Mouse (Mus musculus): ENCODE results near the gene Rnaset2a. TPM values are rescaled to one million over a fixed set of nuclear protein-coding genes. Genes with fewer than 3 reads are reported as not detected.

Gene Rnaset2a
- total RNA-seq, 2 experiments from 2014 or later = 3.4 to 6.8 TPM

Other genes starting within 250 kb of the Rnaset2a start
- gene Tagap, start 222.1 kb downstream of the Rnaset2a start, total RNA-seq (2021) = 1 to 10 TPM; 4.9 TPM
- 10 to 100 TPM; 33.6 to 39.1 TPM for gene Rsph3a, start 202.5 kb downstream of the Rnaset2a start, total RNA-seq (2021)
- gene Gm49673, start 309 bp downstream of the Rnaset2a start, total RNA-seq (2021) = under 1 TPM in 1 of 2 experiments, not detected in 1; 0.29 TPM
- 10 to 100 TPM; 19.9 to 21.4 TPM for gene Fgfr1op, start 17.4 kb upstream of the Rnaset2a start, total RNA-seq (2021)
- gene Ccr6, start 87.9 kb upstream of the Rnaset2a start, total RNA-seq (2021) = not detected
- 100 to 1,000 TPM; 193 to 205 TPM for gene Mpc1, start 134.8 kb upstream of the Rnaset2a start, total RNA-seq (2021)
- 10 to 100 TPM; 58.0 to 62.1 TPM for gene Sft2d1, start 163.0 kb upstream of the Rnaset2a start, total RNA-seq (2021)
- gene Prr18, start 189.4 kb upstream of the Rnaset2a start, total RNA-seq (2021) = 10 to 100 TPM in 1 of 2 experiments, 1 to 10 TPM in 1; 7.2 to 12.3 TPM
- under 1 TPM in 1 of 2 experiments, not detected in 1; 0.33 TPM for gene T2, start 207.9 kb upstream of the Rnaset2a start, total RNA-seq (2021)

Measured in left cerebral cortex, postnatal 14 days (tissue).